Mouse (Mus musculus): ENCODE results near the gene Lce1l.
"Not testable (repeated sequence)": the region's sequence is repeated elsewhere in the genome, so short reads cannot be mapped to it uniquely, and the experiment has no call there.

The Lce1l gene

DNA sequence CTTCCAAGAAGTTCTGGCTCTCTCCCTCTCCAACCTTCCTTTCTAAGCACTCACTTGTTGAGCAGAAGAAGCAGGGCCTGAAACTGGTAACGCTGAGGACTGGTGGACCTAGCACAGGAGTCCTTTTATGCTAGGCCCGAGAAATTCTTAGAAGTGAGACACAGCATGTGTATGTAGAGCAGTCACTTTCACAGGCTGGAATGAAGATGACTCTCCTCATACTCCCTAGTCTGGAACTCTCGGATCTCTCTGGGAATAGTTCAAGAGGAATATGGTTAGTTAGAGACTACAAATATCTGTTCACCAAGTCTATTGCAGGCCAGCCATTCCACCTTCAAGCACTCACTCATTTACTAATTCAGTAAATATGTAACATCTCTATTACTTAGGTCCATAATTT is at the start of gene Lce1l:
TSS of gene Lce1l (minus strand) at position 101 of the 400 bp plus-strand sequence.
- no peak for DNase-seq (ENCODE audit: inconsistent ontology term)

DNA sequence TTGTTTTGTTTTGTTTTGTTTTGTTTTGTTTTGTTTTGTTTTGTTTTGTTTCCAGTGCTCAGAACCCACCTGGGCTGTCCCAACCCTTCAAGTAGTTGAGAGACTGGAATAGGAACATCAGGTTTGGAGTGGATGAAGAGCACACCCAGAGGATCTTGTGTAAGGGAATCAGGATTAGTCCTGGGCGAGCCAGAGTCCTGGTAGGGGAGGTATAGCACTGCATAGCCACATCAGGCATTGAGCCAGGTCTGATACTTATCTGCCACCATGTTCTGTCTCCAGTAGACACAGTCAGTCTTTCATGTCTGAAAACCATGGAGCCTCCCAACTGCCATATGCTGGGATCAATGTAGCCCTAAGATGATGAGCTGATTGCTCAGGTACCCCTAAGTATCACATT is 43.4 kb upstream of the Lce1l start:
- no peak for DNase-seq (ENCODE audit: inconsistent ontology term)

GRCm38 (mm10) chr3:92894063-92894462 is 43.0 kb upstream of the Lce1l start:
- DNase-seq (ENCODE audit: inconsistent ontology term): no peak

DNA sequence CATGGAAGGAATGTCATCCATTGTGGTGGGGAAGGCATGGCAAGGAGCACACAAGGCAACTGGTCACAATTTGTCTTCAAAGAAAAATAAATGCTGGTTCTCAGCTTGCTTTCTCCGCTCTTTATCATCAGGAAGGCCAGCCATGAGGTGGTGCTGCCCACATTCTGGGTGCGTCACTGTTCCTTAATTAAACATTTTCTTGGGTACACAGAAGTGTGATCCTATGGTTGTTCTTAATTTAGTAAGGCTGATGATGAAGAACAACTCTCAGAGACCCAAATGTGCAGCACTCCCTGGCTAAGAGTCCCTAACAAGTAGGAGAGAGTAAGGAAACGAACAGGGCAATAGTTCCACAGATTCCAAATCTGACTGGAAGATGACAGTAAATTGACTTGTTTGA is 23.1 kb upstream of the Lce1l start:
- DNase-seq (ENCODE audit: inconsistent ontology term): no peak

- DNase-seq (ENCODE audit: inconsistent ontology term): no peak
These were observed 19.0 kb upstream of the Lce1l start, which contains the start of gene 2310050C09Rik for GRCm38 (mm10) chr3:92870116-92870515. TSS of gene 2310050C09Rik (minus strand) at chr3:92870216.

DNA sequence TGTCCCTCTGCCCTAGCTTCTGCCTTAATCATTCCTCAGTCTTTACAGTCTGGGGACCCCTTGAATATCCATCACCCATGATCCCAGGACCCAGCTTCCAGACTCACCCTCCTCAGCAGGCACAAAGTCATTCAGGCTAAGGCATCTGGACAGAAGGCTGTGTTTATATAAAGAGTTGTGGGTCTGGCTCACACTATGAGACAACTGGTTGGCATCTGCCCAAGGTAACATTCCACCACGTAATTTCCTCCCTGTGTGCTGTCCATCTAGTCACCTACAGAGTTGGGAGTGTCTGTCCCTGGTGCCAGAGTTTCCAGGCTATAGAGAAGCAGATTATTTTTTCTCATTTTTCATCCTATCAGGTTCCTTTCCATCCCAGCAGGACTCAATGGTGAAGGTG is 24.0 kb downstream of the Lce1l start, which contains the start of gene Kprp:
TSS of gene Kprp (minus strand) at position 140 of the 400 bp plus-strand sequence.
- DNase-seq (ENCODE audit: inconsistent ontology term): peak; percentile 49

- DNase-seq (ENCODE audit: inconsistent ontology term): peak; percentile 34
These were observed 25.3 kb downstream of the Lce1l start for GRCm38 (mm10) chr3:92825808-92826207.

GRCm38 (mm10) chr3:92816036-92816435 is 35.0 kb downstream of the Lce1l start:
- not testable (repeated sequence) for DNase-seq (ENCODE audit: inconsistent ontology term)

- DNase-seq (ENCODE audit: inconsistent ontology term): no peak
These were observed 35.5 kb downstream of the Lce1l start for GRCm38 (mm10) chr3:92815581-92815980.

GRCm38 (mm10) chr3:92807791-92808190 is 43.3 kb downstream of the Lce1l start, which contains the start of gene Lce1k:
TSS of gene Lce1k (minus strand) at chr3:92807891.
- DNase-seq (ENCODE audit: inconsistent ontology term): no peak
